Mouse (Mus musculus): ENCODE data around the gene Tacc2. TPM values are rescaled to one million over a fixed set of nuclear protein-coding genes. Genes with fewer than 3 reads are reported as not detected.

Tacc2 gene
- polyA plus RNA-seq, 1 experiment from 2014 or later: 85.5 TPM

GRCm38 (mm10) chr7:130696347-130697234 lies 119.4 kb downstream of the Tacc2 start:
- H3K27me3 ChIP-seq (replicated peaks): no peaks in the 10 kb centered on the region
- no peak overlapping the region for H3K27ac ChIP-seq
- H3K4me1 ChIP-seq: peaks cover 45% of the 10 kb centered on the region
- ATAC-seq (ENCODE audit: low FRiP score, low read depth): no peak
- peak overlapping the region; percentile 80; the same call in 1 of the 2 replicates for H3K4me2 ChIP-seq (replicated peaks)
- H3K4me3 ChIP-seq: no peak overlapping the region
- H3K36me3 ChIP-seq: peaks cover 3% of the 10 kb centered on the region; the same call in 1 of the 2 replicates
- H3K9me3 ChIP-seq: no peaks in the 10 kb centered on the region
- no peak overlapping the region for H3K9ac ChIP-seq
- WGBS: 85% methylated on average over 16 of the region's 16 CpGs

DNA sequence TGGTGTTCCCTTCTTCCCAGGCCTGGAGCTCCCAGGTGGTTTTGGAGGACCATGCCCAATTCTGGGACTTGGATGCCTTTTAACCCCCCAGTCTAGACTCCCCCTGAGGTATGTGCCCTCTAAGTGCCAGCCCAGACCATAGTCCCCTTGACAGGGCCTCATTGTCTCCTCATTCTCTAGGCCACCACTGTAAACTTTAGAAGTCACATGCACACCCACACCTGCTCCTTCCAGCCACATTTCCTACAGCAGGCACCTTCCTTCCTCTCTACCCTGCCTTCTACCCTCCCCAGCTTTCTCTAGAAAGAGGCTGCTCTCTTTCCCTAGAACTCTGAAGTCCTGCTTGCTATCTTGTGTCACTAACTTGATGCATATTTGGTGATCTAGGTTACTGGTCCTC lies 121.2 kb downstream of the Tacc2 start:
- Histone ChIP-seq H3K4me1 (peaks cover 39% of the 10 kb centered on the region), H3K9me3 (no peaks in the 10 kb centered on the region)

GRCm38 (mm10) chr7:130701336-130701735 lies 124.1 kb downstream of the Tacc2 start:
- 97% methylated on average over 1 of the region's 1 CpGs for WGBS
- H3K4me1 ChIP-seq: peaks cover 11% of the 10 kb centered on the region
- ATAC-seq (ENCODE audit: low FRiP score, low read depth): no peak
- H3K36me3 ChIP-seq: peaks cover 3% of the 10 kb centered on the region; the same call in 1 of the 2 replicates
- H3K4me3 ChIP-seq: no peak overlapping the region
- H3K4me2 ChIP-seq (replicated peaks): no peak overlapping the region
- H3K27ac ChIP-seq: no peak overlapping the region
- no peaks in the 10 kb centered on the region for H3K9me3 ChIP-seq
- H3K9ac ChIP-seq: no peak overlapping the region
- H3K27me3 ChIP-seq (replicated peaks): no peaks in the 10 kb centered on the region

More for the DNA sequence above, 121.2 kb downstream of the Tacc2 start:
- ATAC-seq (ENCODE audit: low FRiP score, low read depth): no peak
- no peak overlapping the region for H3K27ac ChIP-seq
- no peak overlapping the region for H3K4me3 ChIP-seq
- H3K27me3 ChIP-seq (replicated peaks): no peaks in the 10 kb centered on the region
- no peak overlapping the region for H3K9ac ChIP-seq
- H3K36me3 ChIP-seq: peaks cover 3% of the 10 kb centered on the region; the same call in 1 of the 2 replicates
- H3K4me2 ChIP-seq (replicated peaks): no peak overlapping the region

GRCm38 (mm10) chr7:130705230-130705629 lies 128.0 kb downstream of the Tacc2 start:
- Histone ChIP-seq H3K27me3 (replicated peaks) (no peaks in the 10 kb centered on the region), H3K27ac (no peak overlapping the region), H3K4me1 (peaks cover 23% of the 10 kb centered on the region), H3K9me3 (no peaks in the 10 kb centered on the region), H3K4me2 (replicated peaks) (no peak overlapping the region), H3K36me3 (0 out of 2 replicates have a peak, but pooled peaks cover 3% of the 10 kb centered on the region), H3K4me3 (no peak overlapping the region), H3K9ac (no peak overlapping the region)
- WGBS: 95% methylated on average over 2 of the region's 2 CpGs
- ATAC-seq (ENCODE audit: low FRiP score, low read depth): no peak

DNA sequence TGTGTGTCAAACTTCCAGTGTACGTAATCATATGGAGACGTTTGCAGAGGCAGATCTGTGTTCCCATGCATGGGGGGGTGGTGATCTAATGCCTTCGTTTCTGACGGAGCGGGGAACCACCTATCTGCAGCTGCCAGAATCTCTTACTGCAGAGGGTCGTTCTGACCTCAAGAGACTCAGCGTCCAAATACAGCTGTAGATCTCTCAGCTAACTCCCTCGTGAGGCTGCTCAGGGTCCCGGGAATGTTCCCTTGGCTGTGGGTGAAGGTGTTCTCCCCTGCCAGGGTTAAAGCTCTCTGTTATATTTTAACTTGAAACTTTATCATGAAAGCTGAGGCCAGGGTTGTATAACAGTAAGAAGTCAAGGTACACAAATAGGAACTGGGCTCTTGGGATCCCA lies 131.7 kb downstream of the Tacc2 start:
- Histone ChIP-seq H3K27me3 (replicated peaks) (no peaks in the 10 kb centered on the region), H3K27ac (no peak overlapping the region), H3K9me3 (no peaks in the 10 kb centered on the region), H3K36me3 (no peaks in the 10 kb centered on the region), H3K4me3 (no peak overlapping the region), H3K4me2 (replicated peaks) (no peak overlapping the region), H3K9ac (no peak overlapping the region), H3K4me1 (peaks cover 33% of the 10 kb centered on the region)
- WGBS: 43% methylated on average over 9 of the region's 9 CpGs
- ATAC-seq (ENCODE audit: low FRiP score, low read depth): no peak

- Histone ChIP-seq H3K27ac (no peak overlapping the region), H3K9ac (no peak overlapping the region), H3K4me1 (peaks cover 33% of the 10 kb centered on the region), H3K27me3 (replicated peaks) (no peaks in the 10 kb centered on the region), H3K4me2 (replicated peaks) (no peak overlapping the region), H3K4me3 (no peak overlapping the region), H3K36me3 (no peaks in the 10 kb centered on the region), H3K9me3 (no peaks in the 10 kb centered on the region)
- ATAC-seq (ENCODE audit: low FRiP score, low read depth): no peak
- WGBS: 44% methylated on average over 9 of the region's 9 CpGs
Measured at GRCm38 (mm10) chr7:130709372-130710274, 132.4 kb downstream of the Tacc2 start.

- 91% methylated on average over 7 of the region's 7 CpGs for WGBS
Measured at GRCm38 (mm10) chr7:130711851-130712250, 134.6 kb downstream of the Tacc2 start.

GRCm38 (mm10) chr7:130713319-130713718 lies 136.1 kb downstream of the Tacc2 start:
- 55% methylated on average over 6 of the region's 6 CpGs for WGBS
- Histone ChIP-seq H3K27ac (no peak overlapping the region), H3K36me3 (peaks cover 17% of the 10 kb centered on the region), H3K4me3 (no peak overlapping the region), H3K4me1 (peaks cover 34% of the 10 kb centered on the region), H3K9ac (no peak overlapping the region), H3K27me3 (replicated peaks) (no peaks in the 10 kb centered on the region), H3K9me3 (no peaks in the 10 kb centered on the region), H3K4me2 (replicated peaks) (no peak overlapping the region)
- ATAC-seq (ENCODE audit: low FRiP score, low read depth): no peak

More at GRCm38 (mm10) chr7:130711851-130712250, 134.6 kb downstream of the Tacc2 start:
- H3K27ac ChIP-seq: no peak overlapping the region
- H3K9ac ChIP-seq: no peak overlapping the region
- peaks cover 38% of the 10 kb centered on the region for H3K4me1 ChIP-seq
- H3K27me3 ChIP-seq (replicated peaks): no peaks in the 10 kb centered on the region
- H3K9me3 ChIP-seq: no peaks in the 10 kb centered on the region
- H3K36me3 ChIP-seq: peaks cover 4% of the 10 kb centered on the region
- no peak for ATAC-seq (ENCODE audit: low FRiP score, low read depth)
- H3K4me2 ChIP-seq (replicated peaks): no peak overlapping the region
- H3K4me3 ChIP-seq: no peak overlapping the region

DNA sequence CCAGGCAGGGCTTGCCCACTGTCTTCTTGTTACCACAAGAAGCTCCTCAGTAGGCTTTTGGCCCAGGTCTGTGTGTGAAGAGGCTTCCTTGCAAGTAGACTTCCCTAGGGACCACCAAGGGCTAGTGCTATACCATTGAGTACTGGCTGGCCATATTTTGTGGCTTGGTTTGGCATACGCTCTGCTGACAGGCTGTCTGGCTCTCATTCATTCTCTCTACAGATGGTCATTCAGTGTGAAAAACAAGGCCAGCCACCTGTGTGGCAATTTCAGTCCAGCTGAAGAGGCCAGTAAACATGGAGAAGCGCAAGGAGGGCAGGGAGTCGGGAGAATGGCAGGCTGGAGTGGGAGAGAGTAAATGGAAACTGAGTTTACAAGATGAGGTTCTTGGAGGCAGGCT lies 138.2 kb downstream of the Tacc2 start:
- peaks cover 27% of the 10 kb centered on the region for H3K4me1 ChIP-seq
- no peak overlapping the region for H3K27ac ChIP-seq
- peaks cover 29% of the 10 kb centered on the region for H3K36me3 ChIP-seq
- H3K4me3 ChIP-seq: no peak overlapping the region
- WGBS: 86% methylated on average over 3 of the region's 3 CpGs
- no peak overlapping the region for H3K4me2 ChIP-seq (replicated peaks)
- no peaks in the 10 kb centered on the region for H3K9me3 ChIP-seq
- ATAC-seq (ENCODE audit: low FRiP score, low read depth): no peak
- H3K27me3 ChIP-seq (replicated peaks): no peaks in the 10 kb centered on the region
- H3K9ac ChIP-seq: no peak overlapping the region

- H3K4me3 ChIP-seq: no peak overlapping the region
- no peak for ATAC-seq (ENCODE audit: low FRiP score, low read depth)
- H3K4me2 ChIP-seq (replicated peaks): no peak overlapping the region
- 88% methylated on average over 4 of the region's 4 CpGs for WGBS
- H3K27me3 ChIP-seq (replicated peaks): no peaks in the 10 kb centered on the region
- H3K36me3 ChIP-seq: peaks cover 31% of the 10 kb centered on the region
- no peaks in the 10 kb centered on the region for H3K9me3 ChIP-seq
- H3K9ac ChIP-seq: no peak overlapping the region
- H3K4me1 ChIP-seq: peaks cover 34% of the 10 kb centered on the region
- H3K27ac ChIP-seq: no peak overlapping the region
Measured at GRCm38 (mm10) chr7:130716341-130716740, 139.1 kb downstream of the Tacc2 start.

DNA sequence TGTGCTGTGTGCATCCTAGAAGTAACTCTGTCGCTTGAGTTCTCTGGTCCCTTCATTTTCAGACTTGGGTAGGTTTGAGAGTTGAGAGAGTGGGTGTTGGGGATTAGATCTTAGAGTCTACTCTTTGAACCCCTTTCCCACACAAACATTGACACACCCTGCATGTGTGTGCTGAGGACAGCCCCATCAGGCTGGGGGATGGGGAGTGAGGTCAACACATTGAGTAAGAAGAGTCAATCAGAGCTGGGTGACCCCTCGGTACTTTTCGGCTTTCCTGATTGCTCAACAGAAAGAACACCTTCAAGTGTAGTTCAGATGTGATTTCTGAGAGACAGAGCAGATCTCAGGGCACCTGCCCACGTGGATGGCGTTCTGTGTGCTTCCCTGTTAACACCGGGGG lies 139.8 kb downstream of the Tacc2 start:
- Histone ChIP-seq H3K9me3 (no peaks in the 10 kb centered on the region), H3K27me3 (replicated peaks) (no peaks in the 10 kb centered on the region), H3K36me3 (peaks cover 31% of the 10 kb centered on the region), H3K4me1 (peaks cover 34% of the 10 kb centered on the region), H3K9ac (no peak overlapping the region), H3K4me2 (replicated peaks) (no peak overlapping the region), H3K27ac (no peak overlapping the region), H3K4me3 (no peak overlapping the region)
- no peak for ATAC-seq (ENCODE audit: low FRiP score, low read depth)
- 100% methylated on average over 6 of the region's 6 CpGs for WGBS

Data from neural tube, embryonic 12.5 days (tissue).